Mouse (Mus musculus) MEL-GATA-1-ER (cell line): Measurements from ENCODE around the gene Nfx1.

ENCODE experiments used
- DNase-seq: peaks from one replicate; pipeline ENCODE4 v3.0.0-alpha.2; 2012; ENCODE audit warnings: low read depth; ENCODE audit errors: extremely low read depth

The Nfx1 gene

GRCm38 (mm10) chr4:40974011-40974410 is 3.3 kb downstream of the Nfx1 start:
- no peak for DNase-seq

GRCm38 (mm10) chr4:40975678-40976077 is 5.0 kb downstream of the Nfx1 start:
- DNase-seq, result no peak

GRCm38 (mm10) chr4:40976651-40977050 is 5.9 kb downstream of the Nfx1 start:
- DNase-seq, result no peak

GRCm38 (mm10) chr4:40979430-40979829 is 8.7 kb downstream of the Nfx1 start:
- no peak for DNase-seq

GRCm38 (mm10) chr4:40982486-40982885 is 11.8 kb downstream of the Nfx1 start:
- DNase-seq, result no peak

GRCm38 (mm10) chr4:40983686-40984085 is 13.0 kb downstream of the Nfx1 start:
- DNase-seq, result no peak

GRCm38 (mm10) chr4:40989633-40990032 is 18.9 kb downstream of the Nfx1 start:
- DNase-seq, result no peak

- no peak for DNase-seq
Measured at GRCm38 (mm10) chr4:40996302-40996701, 25.6 kb downstream of the Nfx1 start.

GRCm38 (mm10) chr4:40997916-40998315 is 27.2 kb downstream of the Nfx1 start:
- DNase-seq, result no peak

- no peak for DNase-seq
Measured at GRCm38 (mm10) chr4:41000271-41000670, 29.6 kb downstream of the Nfx1 start.

- no peak for DNase-seq
Measured at GRCm38 (mm10) chr4:41000842-41001639, 30.3 kb downstream of the Nfx1 start.

GRCm38 (mm10) chr4:41013351-41013750 is 42.6 kb downstream of the Nfx1 start:
- peak; percentile 19 for DNase-seq

GRCm38 (mm10) chr4:41015798-41016197 is 45.1 kb downstream of the Nfx1 start:
- DNase-seq, result no peak

- DNase-seq, result no peak
Measured at GRCm38 (mm10) chr4:41021094-41021493, 50.4 kb downstream of the Nfx1 start.

- no peak for DNase-seq
Measured at GRCm38 (mm10) chr4:41026086-41026787, 55.5 kb downstream of the Nfx1 start.

GRCm38 (mm10) chr4:41027872-41028271 is 57.2 kb downstream of the Nfx1 start:
- no peak for DNase-seq

- DNase-seq, result peak; percentile 26
Measured at GRCm38 (mm10) chr4:41028272-41028671, 57.6 kb downstream of the Nfx1 start.

GRCm38 (mm10) chr4:41029372-41029771 is 58.7 kb downstream of the Nfx1 start:
- no peak for DNase-seq

GRCm38 (mm10) chr4:41031242-41031641 is 60.5 kb downstream of the Nfx1 start:
- DNase-seq, result no peak

- DNase-seq, result no peak
Measured at GRCm38 (mm10) chr4:41037942-41038341, 67.2 kb downstream of the Nfx1 start.

GRCm38 (mm10) chr4:41040983-41041382 is 70.3 kb downstream of the Nfx1 start:
- no peak for DNase-seq

- no peak for DNase-seq
Measured at GRCm38 (mm10) chr4:41042880-41043279, 72.2 kb downstream of the Nfx1 start.

- DNase-seq, result no peak
Measured at GRCm38 (mm10) chr4:41043961-41044360, 73.3 kb downstream of the Nfx1 start.
